Mouse (Mus musculus) liver, postnatal 0 days (tissue): Measurements from ENCODE around the gene Pycard.

Experiments
- CTCF ChIP-seq: sonication (generic); IDR thresholded peaks from 2 replicates; pipeline ENCODE4 v1.5.1; 2016; ENCODE audit warnings: antibody characterized with exemption, low read depth
- EP300 ChIP-seq: IDR thresholded peaks from 2 replicates; pipeline ENCODE4 v1.6.1; 2016; ENCODE audit warnings: antibody characterized with exemption, low read depth, mild to moderate bottlenecking

DNA sequence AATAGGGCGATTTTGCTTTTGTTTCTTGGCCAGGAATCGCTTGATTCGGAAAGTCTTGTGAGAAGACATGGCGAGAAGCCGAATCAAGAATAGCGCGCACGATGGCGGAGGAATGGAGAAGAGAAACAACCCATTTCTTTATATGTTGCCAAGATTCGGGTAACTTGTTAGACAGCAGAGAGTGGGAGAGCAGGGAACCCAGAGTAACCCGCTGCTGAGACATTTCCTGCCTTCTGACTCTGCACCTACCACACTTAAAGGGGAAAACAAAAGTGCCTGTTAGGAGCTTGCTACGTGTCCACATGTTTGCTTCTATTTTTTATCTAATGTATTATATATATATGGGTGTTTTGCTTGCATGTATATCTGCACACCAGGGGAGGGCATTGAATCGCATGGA, 19.4 kb upstream of the Pycard start:
- TF ChIP-seq CTCF, result no peak
- no peak for TF ChIP-seq EP300
